Mouse (Mus musculus) bone marrow macrophage, adult 2 months (primary cell): ENCODE data around the gene Pnpo. TPM values are rescaled to one million over a fixed set of nuclear protein-coding genes. Genes with fewer than 3 reads are reported as not detected.
A peak's percentile ranks its signal among the peaks of the same experiment; 100 is the strongest.

ENCODE experiments used
- H3K27ac ChIP-seq: 2 replicates; pipeline ENCODE4 v1.5.1; 2012; ENCODE audit warnings: low read depth, low read length; ENCODE audit not compliant: insufficient read depth
- H3K4me1 ChIP-seq: 2 replicates; pipeline ENCODE4 v1.6.1; 2012; ENCODE audit warnings: low read length; ENCODE audit not compliant: control insufficient read depth, insufficient read depth
- H3K4me3 ChIP-seq: 2 replicates; pipeline ENCODE4 v1.5.1; 2012; ENCODE audit warnings: mild to moderate bottlenecking, low read length, moderate library complexity; ENCODE audit not compliant: insufficient read depth
- CTCF ChIP-seq: IDR thresholded peaks from 2 replicates; pipeline ENCODE4 v1.5.1; 2012; ENCODE audit warnings: low read depth, mild to moderate bottlenecking, low read length, moderate library complexity
- POLR2A ChIP-seq: IDR thresholded peaks from 2 replicates; pipeline ENCODE4 v1.6.1; 2012; ENCODE audit warnings: mild to moderate bottlenecking, low read depth, low read length, borderline replicate concordance
- polyA plus RNA-seq: library from polyadenylated mRNA; stranded (reverse); fragments of >200 nt; gene quantifications from 2 replicates; pipeline ENCODE4 v1.2.4, GENCODE M21; 2012; ENCODE audit not compliant: missing spikeins, insufficient read depth, insufficient read length

The Pnpo gene
- polyA plus RNA-seq = 17.5 and 18.1 TPM in 2 replicates

DNA sequence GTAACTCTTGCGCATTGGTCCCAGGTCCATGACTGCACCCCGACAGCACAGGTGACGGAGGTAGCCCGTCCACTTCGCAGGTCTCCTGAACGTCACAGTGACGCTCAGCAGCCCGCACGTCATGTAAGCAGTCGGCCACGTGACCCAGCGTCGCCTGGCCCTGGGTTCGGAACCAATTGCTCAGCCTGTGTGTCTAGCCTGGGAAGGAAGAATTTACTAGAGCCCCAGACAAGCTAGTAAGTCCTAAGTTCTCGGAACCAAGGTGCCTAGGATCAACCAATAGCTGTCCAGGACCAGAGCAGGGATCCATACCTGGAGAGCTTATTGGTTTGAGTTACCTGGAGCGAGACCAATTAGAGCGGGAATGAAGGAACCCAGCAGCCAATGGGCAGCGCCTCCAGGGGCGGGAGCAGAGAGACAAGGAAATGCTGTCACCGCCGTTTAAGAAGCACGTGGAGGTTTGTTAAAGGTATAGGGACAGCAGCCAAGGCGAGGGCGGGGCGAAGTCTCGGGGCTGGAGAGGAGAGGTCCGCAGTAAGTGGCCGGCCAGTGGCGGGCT is at the start of gene Pnpo:
TSS of gene Pnpo (minus strand) at position 241 of the 559 bp plus-strand sequence.
- TF ChIP-seq CTCF (no peak), POLR2A (no peak)
- Histone ChIP-seq H3K4me1 (peaks cover 6% of the 10 kb centered on the region), H3K27ac (peak within 1 kb of the TSS; percentile 31), H3K4me3 (peak within 1 kb of the TSS; percentile 82)

DNA sequence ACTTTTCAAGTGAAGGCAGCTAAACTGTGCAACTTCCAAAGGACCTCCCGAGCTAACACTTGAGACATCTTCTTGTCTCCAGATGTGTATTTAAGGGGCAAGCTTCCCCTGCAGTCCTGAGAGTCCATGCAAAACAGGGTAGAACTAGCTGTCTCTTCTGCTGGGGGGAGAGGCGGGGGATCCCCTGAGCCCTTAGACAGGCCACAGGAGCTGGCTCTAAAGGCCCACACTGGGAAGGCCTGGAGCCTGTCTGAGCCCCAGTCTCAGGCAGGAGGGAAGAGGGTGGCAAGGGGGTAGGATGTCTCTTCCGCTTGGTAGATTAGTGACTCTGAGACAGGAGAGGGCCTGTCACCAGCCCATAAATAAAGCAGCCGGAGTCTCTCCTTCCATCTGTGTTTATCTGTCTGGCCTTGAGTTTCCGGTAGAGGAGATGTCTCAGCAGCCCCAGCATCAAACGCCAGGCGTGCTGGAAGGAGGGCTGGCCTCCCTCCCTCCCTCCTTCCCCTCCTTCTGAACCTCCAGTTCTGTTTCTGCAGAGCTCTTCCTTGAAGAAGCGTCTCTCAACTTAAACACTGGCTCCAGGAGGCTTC is 49.0 kb upstream of the Pnpo start:
- Histone ChIP-seq H3K4me1 (peaks cover 7% of the 10 kb centered on the region), H3K27ac (no peak overlapping the region), H3K4me3 (no peak overlapping the region)
- TF ChIP-seq POLR2A (no peak), CTCF (no peak)

DNA sequence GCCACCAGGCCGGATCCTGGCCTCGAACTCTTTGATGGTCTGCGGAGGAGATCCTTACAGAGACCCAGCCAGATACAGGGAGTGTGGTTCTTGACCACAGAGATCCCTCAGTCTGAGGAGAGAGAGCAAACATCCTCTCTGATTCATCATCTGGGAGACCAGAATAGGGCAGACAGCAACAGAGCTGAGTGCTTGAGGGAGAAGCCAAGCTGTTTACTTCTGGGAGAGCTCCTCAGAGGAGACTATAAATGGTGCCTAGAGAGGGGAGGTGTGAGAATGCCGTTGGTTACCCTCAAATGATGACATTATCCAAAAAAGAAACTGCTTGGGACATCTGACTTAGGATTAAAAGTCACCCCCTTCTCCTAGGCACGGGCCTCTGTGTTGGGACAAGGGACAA is 47.7 kb upstream of the Pnpo start:
- no peak for TF ChIP-seq POLR2A
- no peak for TF ChIP-seq CTCF
- H3K27ac ChIP-seq = no peak overlapping the region
- H3K4me1 ChIP-seq = peaks cover 7% of the 10 kb centered on the region
- H3K4me3 ChIP-seq = no peak overlapping the region

DNA sequence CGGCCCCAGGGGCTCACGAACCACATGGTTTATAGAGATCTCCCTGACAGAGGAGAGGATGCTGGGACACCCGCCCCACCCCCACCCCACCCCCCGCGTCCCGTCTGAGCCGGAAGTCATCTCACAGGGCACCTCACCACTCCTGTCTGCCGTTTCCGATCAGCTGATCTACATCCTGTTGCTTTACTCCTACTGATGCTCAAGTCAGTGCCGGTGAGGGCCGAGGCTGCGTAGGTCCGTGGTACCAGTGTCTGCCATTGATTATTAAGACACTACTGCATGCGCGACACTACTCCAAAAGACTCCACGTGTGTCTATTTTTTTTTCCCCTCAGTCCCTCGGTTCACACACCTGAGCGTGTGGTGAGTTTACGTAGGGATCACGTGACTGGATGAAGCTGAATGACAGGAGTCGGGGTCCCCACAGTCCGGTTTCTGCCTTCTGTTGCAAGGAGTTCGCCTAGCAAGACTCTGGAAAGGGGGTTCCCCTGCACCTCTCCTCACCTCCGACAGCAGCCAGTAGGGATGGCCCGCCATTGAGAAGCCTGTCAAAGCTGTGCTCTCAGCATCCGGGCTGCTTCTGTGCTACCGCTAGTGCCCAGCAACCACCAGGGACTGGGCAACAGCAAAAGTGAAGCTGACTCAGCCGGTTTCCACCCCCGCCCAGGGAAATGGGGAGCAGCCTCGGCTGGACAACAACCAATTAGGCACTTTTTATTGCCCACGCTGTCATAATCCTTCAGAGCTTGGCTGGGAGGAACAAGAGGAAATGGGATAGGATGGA is 44.3 kb upstream of the Pnpo start:
- peaks cover 7% of the 10 kb centered on the region for H3K4me1 ChIP-seq
- H3K4me3 ChIP-seq = peak overlapping the region; percentile 12; the same call in 1 of the 2 replicates
- H3K27ac ChIP-seq = no peak overlapping the region
- TF ChIP-seq CTCF (no peak), POLR2A (no peak)

DNA sequence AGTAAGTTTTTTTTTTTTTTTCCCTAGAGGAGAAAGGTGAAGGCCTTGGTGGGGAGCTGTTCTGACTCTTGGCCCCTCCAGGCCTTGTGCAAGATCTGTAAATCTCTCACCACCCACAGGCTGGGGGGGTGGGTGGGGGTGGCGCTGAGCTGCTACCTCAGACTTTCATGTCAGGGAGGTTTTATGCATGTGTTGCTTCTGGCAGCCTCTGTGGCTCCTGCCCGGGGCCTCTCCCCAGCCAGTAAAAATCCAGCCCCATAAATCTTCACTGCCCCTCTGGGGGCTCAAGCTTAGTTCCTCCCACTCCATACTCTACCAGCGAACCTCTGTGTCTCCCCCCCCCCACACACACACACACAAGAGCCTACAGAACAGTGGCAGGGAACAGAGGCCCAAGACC is 42.7 kb upstream of the Pnpo start:
- no peak overlapping the region for H3K4me3 ChIP-seq
- TF ChIP-seq CTCF (no peak), POLR2A (no peak)
- peaks cover 7% of the 10 kb centered on the region for H3K4me1 ChIP-seq
- no peak overlapping the region for H3K27ac ChIP-seq

DNA sequence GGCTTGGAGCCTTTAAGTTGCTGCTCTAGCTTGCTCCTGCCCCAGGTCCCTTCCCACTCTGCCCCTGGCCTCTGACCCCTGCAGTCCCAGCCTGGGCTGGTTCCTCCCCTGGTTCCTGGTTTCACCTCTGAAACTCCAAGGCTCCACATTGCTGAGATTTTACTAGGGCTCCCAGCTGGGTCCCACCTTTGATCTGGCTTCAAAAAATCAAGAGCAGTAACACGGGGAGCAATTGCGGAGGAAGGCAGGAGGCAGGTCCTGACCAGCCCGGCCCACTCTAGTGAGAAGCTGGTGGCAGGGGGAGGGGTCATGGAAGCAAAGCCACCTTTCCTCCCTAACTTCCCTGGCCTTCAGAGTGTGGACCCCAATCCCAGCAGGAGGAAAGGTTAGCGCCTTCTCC is 41.1 kb upstream of the Pnpo start:
- peaks cover 7% of the 10 kb centered on the region for H3K4me1 ChIP-seq
- no peak overlapping the region for H3K27ac ChIP-seq
- H3K4me3 ChIP-seq = no peak overlapping the region
- TF ChIP-seq POLR2A = no peak
- TF ChIP-seq CTCF = no peak

DNA sequence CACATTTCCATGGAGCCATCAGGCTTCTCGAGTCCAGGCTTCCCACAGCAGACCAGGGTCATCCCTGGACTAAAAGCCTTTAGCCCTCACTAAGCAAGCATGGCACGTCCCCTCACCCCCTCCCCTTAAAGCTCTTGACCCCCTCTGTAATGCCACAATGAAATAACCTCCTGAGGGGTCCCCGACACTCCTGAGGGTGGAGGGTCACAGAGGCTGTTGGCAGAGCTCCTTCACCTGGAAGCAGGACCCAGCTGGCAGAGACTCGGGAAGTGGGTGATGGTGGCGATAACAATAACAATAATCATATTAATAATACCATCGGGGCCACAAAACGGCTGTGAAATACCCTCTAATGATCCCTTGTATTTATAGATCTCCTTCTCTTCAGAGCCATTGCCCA is 39.1 kb upstream of the Pnpo start, which contains the start of gene Sp2:
TSS of gene Sp2 (minus strand) at position 101 of the 400 bp plus-strand sequence.
- no peak for TF ChIP-seq CTCF
- no peak for TF ChIP-seq POLR2A
- no peak within 1 kb of the TSS for H3K27ac ChIP-seq
- peaks cover 6% of the 10 kb centered on the region for H3K4me1 ChIP-seq
- no peak within 1 kb of the TSS for H3K4me3 ChIP-seq

DNA sequence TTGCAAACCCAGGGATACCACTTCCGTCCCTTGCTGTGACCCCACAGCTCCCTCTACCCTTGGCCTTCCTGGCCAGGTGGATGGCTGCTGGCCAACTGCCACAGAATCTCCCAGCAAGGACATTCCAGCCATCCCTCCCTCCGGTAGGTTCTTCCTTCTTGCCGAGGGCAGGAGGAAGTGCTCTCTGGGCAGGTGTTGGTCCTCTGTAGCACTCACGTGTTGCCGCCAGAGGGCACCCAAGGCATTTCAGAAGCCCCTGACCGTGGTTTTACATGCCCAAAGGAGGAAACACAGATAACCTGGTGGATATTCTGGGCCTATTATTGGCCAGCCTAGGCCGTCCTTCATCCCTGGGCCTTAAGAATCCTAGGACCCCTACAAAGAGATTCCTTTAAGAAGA is 38.6 kb upstream of the Pnpo start:
- no peak overlapping the region for H3K4me3 ChIP-seq
- H3K27ac ChIP-seq = no peak overlapping the region
- TF ChIP-seq POLR2A = no peak
- peak; percentile 75 for TF ChIP-seq CTCF
- peaks cover 5% of the 10 kb centered on the region for H3K4me1 ChIP-seq

DNA sequence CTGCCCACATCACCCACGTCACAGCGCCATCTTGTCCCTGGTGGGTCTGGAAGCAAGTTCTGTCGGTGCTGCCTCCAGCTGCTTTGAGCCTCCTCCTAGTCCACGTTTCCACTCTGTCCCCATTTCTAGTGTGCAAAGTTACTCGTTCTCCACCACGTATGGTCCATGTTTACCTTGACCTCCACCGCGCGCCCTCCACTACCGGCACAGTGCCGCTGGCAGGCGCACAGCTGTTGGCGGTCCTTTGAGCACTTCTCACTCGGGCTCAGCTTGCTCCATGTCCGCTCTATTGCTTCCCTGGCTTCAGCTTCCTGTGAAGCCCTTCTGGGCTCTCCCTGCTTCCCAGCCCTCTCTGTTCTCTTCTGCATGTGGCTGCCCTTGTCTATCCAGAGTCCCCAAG is 37.7 kb upstream of the Pnpo start:
- TF ChIP-seq POLR2A (no peak), CTCF (no peak)
- H3K4me1 ChIP-seq = peaks cover 5% of the 10 kb centered on the region

DNA sequence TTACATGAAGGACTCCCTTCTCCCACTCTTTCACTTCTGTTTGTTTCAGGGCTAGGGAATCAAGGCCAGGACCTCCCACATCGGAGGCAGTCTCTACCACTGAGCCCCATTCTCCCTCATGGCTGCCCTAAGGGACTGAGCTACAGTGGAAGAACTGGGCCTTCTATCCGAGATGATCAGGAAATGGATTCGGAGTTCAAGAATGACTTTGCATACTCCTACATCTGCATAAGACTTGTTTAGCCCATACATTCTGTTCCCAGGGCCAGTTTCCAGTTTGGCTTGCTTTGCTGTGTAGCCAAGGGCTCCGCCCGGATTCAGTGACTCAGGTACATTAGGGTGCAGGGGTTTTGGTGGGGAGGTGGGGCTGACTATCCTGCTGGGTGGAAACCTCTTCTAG is 36.2 kb upstream of the Pnpo start:
- Histone ChIP-seq H3K27ac (no peak overlapping the region), H3K4me1 (peaks cover 19% of the 10 kb centered on the region), H3K4me3 (no peak overlapping the region)
- TF ChIP-seq CTCF (no peak), POLR2A (no peak)

More for the DNA sequence above, 37.7 kb upstream of the Pnpo start:
- H3K4me3 ChIP-seq = no peak overlapping the region
- H3K27ac ChIP-seq = no peak overlapping the region
